Mouse (Mus musculus): ENCODE measurements around the gene Prkca. TPM values are rescaled to one million over a fixed set of nuclear protein-coding genes. Genes with fewer than 3 reads are reported as not detected.

The Prkca gene
- polyA plus RNA-seq, 1 experiment, result 5.1 TPM

- DNase-seq (ENCODE audit: low read depth), result no peak
Observed at GRCm38 (mm10) chr11:108340293-108340692, 3.4 kb downstream of the Prkca start.

DNA sequence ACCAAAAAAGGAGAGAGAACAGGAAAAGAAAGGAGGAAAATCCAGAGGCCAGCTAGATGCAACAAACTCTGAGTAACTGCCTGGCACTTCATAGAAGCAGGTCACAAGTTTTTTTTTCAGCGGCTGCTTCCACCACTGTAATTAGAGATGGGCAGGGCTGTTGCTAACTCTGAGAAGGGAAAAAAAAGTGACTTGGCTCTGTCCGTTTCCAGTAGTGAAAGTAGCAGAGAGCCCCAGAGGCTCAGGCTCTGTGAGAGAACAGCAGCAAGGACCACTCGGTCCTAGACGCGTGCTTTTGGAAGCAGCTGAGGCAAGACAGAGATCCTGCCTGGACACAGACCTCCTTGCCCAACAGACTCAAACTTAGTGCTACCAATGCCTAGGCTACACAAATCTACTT lies 7.3 kb downstream of the Prkca start:
- DNase-seq (ENCODE audit: low read depth), result no peak

DNA sequence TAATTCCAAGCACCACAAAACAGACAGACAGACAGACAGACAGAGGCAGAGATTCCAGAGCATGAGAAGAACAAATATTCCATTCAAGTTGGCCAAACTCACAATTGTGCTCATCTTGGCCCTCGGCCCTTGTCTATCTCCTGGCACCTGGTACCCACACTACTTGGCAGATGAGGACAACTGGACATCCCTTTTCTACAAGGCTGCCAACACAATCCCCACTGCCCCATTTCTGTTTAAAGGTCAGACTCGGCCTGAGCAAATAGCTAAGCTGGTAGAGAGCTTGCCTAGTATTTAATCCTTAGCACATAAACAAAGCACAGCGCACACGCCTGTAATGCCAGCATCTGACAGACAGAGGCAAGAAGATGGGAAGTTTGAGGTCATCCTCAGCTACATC lies 8.2 kb downstream of the Prkca start:
- no peak for DNase-seq (ENCODE audit: low read depth)

GRCm38 (mm10) chr11:108334658-108335057 lies 9.1 kb downstream of the Prkca start:
- DNase-seq (ENCODE audit: low read depth), result no peak

GRCm38 (mm10) chr11:108333583-108334379 lies 9.9 kb downstream of the Prkca start:
- DNase-seq (ENCODE audit: low read depth), result no peak

- no peak for DNase-seq (ENCODE audit: low read depth)
Observed at GRCm38 (mm10) chr11:108333006-108333405, 10.7 kb downstream of the Prkca start.

- no peak for DNase-seq (ENCODE audit: low read depth)
Observed at GRCm38 (mm10) chr11:108330818-108331217, 12.9 kb downstream of the Prkca start.

- no peak for DNase-seq (ENCODE audit: low read depth)
Observed at GRCm38 (mm10) chr11:108325943-108326342, 17.8 kb downstream of the Prkca start.

DNA sequence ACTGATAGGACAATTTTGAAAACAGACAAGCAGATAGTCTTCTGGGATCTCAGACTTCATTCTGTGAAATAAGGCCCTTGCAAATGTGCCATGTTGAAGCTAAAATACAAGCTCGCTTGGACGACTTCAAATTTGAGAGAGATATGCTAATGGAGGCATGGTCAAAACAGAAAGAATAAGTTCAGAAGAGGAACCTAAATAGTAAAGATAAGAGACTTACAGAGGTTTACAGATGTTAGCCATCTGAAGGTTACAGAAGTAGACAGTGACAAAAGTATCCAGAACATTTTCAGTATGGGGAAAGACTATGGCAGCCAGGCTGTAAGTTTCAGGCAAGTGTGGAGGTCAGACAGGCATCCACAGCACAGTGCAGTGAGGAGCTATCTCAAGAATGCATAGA lies 21.6 kb downstream of the Prkca start:
- DNase-seq (ENCODE audit: low read depth), result no peak

- DNase-seq (ENCODE audit: low read depth), result no peak
Observed at GRCm38 (mm10) chr11:108320561-108320960, 23.2 kb downstream of the Prkca start.

GRCm38 (mm10) chr11:108319162-108319561 lies 24.6 kb downstream of the Prkca start:
- no peak for DNase-seq (ENCODE audit: low read depth)

DNA sequence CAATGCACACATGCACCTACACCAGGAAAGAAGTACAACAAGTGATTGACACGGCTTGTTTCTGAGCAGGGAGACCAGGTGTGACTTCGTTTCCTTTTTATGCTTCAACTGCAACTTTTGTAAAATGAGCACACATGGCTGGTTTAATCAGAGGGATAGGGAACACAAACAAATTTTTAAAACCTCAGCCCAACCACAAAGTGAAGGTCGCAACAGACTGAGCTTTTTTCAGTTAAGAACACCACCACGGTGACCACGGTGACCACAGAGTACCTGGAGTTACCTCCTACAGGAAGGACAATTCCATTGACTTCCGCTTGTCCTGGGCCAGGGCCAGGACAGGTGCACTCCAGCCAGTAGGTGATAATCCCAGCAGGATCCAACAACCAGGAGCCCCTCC lies 25.9 kb downstream of the Prkca start:
- DNase-seq (ENCODE audit: low read depth), result no peak

DNA sequence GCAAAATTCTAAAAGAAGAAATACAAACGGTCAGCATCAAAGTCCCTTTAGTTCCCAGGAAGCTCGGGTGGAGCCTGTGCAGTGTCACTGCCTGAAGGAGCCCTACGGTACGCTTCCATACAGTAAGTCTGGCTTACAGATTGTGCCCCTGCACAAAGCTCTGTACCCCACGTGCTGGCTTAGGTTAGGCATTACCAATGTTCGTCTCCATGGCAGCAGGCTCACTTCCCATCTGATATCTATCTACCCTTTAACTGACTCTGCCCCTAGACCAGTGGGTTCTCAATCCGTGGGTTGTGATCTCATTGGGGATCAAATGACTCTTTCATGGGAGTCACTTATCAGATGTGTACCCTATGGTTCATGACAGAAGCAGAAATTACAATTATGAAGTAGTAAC lies 28.0 kb downstream of the Prkca start:
- no peak for DNase-seq (ENCODE audit: low read depth)

DNA sequence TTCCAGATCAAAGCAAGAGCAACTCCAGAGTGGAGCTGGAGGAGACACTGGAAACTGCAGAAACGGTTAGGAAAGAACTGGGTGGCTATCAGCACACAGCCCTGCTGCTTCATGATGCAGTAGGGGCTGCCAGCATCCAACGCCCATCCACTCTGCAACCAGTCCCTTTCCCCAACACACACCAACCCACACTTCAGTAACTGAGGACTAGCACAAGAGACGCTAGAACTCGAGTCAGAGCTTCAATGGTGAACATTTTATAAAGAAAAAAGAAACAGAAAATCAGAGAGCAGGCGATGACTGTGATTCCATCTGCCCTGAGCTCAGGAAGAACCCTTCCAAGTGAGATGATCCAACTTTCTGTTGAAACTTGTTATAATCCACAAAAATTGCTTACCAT lies 31.2 kb downstream of the Prkca start:
- DNase-seq (ENCODE audit: low read depth), result no peak

GRCm38 (mm10) chr11:108311912-108312311 lies 31.8 kb downstream of the Prkca start:
- no peak for DNase-seq (ENCODE audit: low read depth)

DNA sequence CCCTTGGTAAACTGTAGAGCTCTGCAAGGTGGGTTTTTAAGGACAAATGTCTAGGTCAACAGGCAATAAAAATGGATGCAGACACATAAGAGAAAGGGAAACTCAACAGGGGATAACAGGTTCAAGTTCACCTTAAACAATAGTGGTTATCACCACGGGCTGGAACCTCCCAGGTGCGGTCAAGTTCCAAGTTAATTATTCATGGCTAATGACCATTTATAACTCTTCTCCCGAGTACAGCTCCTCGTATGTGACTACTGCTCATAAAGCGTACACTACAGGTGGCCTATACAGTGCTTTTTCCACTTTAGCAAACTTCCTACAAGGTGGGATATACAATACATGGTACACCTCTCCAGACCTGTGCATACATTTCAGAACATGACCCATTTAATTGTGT lies 33.9 kb downstream of the Prkca start:
- DNase-seq (ENCODE audit: low read depth), result no peak

- no peak for DNase-seq (ENCODE audit: low read depth)
Observed at GRCm38 (mm10) chr11:108308253-108308652, 35.5 kb downstream of the Prkca start.

- peak; percentile 41 for DNase-seq (ENCODE audit: low read depth)
Observed at GRCm38 (mm10) chr11:108307258-108307657, 36.5 kb downstream of the Prkca start.

DNA sequence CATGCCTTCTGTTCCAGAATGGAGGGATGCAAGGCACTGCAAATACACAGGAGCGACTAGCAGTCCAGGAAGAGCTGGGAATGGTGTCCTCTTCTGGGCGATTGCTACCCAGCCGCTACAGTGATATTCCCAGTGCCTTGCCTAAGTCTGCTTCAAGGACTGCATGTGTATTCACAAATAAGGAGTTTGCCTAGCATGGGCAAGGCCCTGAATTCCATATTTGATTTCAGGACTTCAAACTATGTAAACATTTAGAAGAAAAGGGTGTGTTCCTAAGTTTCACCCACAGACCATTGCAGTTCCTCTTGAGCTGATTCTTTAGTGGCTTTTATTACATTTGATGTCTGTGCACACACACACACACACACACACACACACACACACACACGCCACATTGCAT lies 39.9 kb downstream of the Prkca start:
- no peak for DNase-seq (ENCODE audit: low read depth)

GRCm38 (mm10) chr11:108301796-108302490 lies 41.8 kb downstream of the Prkca start:
- no peak for DNase-seq (ENCODE audit: low read depth)

DNA sequence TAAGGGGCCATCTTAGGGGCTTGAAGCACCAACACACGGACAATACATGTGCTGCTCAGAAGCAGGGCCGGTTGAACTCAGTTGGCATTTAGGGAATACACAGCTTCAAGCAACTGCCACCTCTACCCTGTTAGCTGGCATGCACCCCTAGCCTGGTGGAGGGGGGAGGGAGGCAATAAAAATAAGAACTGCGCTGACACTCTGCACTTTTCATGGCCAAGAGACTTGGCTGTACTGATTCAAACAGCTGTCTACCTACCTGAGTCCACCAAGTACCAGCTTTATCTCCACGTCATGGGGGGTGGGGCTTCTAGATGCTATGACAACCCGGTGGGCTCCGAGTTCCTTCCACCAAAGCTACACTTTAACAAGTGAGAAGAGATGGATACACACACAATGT lies 42.7 kb downstream of the Prkca start:
- no peak for DNase-seq (ENCODE audit: low read depth)

DNA sequence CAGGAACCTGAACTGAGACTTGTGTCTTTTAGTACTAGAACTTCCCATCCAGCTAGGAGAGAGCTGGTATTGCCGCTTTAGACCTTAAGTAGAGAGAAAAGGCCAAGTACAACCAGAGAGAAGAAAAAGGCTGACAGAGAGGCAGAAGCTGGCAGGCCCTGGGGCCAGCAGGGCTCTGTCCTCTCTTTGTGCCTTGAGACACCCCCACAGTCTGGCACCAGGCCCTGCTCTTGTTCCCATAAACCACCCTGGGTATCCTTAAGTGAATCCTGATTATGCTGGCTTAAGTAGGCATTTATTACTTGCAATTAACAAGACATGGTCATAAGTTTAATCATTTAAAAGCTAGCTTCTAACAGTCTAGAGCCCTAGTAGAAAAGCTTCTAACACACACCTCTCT lies 43.3 kb downstream of the Prkca start:
- peak; percentile 26 for DNase-seq (ENCODE audit: low read depth)

DNA sequence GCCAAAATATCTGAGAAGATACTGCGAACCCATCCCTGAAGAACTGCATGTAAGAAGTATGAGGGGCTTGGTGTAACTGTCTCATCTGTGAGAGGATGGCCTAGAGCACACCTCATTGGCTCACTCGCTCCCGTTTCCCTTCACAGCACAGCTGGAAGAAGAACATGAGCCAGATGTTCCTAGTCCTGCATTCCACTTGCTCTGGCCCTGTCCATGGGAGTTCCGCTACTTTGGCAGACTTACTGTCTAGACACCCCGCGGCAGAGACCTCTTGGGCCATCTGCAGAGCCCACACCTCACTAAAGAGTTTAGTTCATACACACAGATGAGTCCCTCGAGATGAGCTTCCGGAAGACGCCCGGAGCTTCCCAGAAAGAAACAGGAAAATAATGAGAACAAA lies 43.8 kb downstream of the Prkca start:
- no peak for DNase-seq (ENCODE audit: low read depth)
